Mouse (Mus musculus): ENCODE data around the gene Acoxl.

GRCm38 (mm10) chr2:127919740-127920139, 81.1 kb downstream of the Acoxl start:
- no peak for TF ChIP-seq TAL1 (IDR thresholded peaks at IDR 0.05; ENCODE audit: low read length)
- TF ChIP-seq GATA1 (IDR thresholded peaks at IDR 0.05; ENCODE audit: low read length): no peak

Data from erythroblast, embryonic 14.5 days (primary cell).